Mouse (Mus musculus): Measurements from ENCODE around the gene Dhx29.

- no peak for TF ChIP-seq POLR2A (IDR thresholded peaks at IDR 0.05; ENCODE audit: extremely low read depth, insufficient read depth, low read length)
- TF ChIP-seq CTCF (IDR thresholded peaks at IDR 0.05; ENCODE audit: extremely low read depth, insufficient read depth, low read length) = no peak
Observed at GRCm38 (mm10) chr13:112945312-112945711, 18.1 kb downstream of the Dhx29 start.

All from cortical plate, adult 2 months (tissue).